Mouse (Mus musculus) lung, postnatal 4 days (tissue): ENCODE data around the gene Ccdc92b.
"Not testable (repeated sequence)": the region's sequence is repeated elsewhere in the genome, so short reads cannot be mapped to it uniquely, and the experiment has no call there.

ENCODE experiments used
- DNase-seq, 2 experiments: peaks; one replicate each; pipeline ENCODE4 v3.0.0; 2021

The Ccdc92b gene

GRCm38 (mm10) chr11:74619201-74619955 is at the start of gene Ccdc92b:
TSS of gene Ccdc92b (plus strand) at chr11:74619605.
- DNase-seq, result peak; percentile 82 to 89

GRCm38 (mm10) chr11:74569735-74570134 is 49.7 kb upstream of the Ccdc92b start:
- peak in 1 of 2 experiments; percentile 61 for DNase-seq

- DNase-seq, result peak; percentile 77 to 85
Measured at GRCm38 (mm10) chr11:74572459-74573061, 46.8 kb upstream of the Ccdc92b start.

- DNase-seq, result no peak
Measured at GRCm38 (mm10) chr11:74574768-74575434, 44.5 kb upstream of the Ccdc92b start.

- DNase-seq, result peak; percentile 59 to 65
Measured at GRCm38 (mm10) chr11:74575940-74576339, 43.5 kb upstream of the Ccdc92b start.

GRCm38 (mm10) chr11:74577068-74577467 is 42.3 kb upstream of the Ccdc92b start:
- DNase-seq, result peak in 1 of 2 experiments; percentile 28

- not testable (repeated sequence) for DNase-seq
Measured at GRCm38 (mm10) chr11:74581333-74581732, 38.1 kb upstream of the Ccdc92b start.

- DNase-seq, result no peak
Measured at GRCm38 (mm10) chr11:74582464-74582863, 36.9 kb upstream of the Ccdc92b start.

GRCm38 (mm10) chr11:74583824-74584349 is 35.5 kb upstream of the Ccdc92b start:
- DNase-seq, result no peak

- peak in 1 of 2 experiments; percentile 18 for DNase-seq
Measured at GRCm38 (mm10) chr11:74584946-74585723, 34.3 kb upstream of the Ccdc92b start.

GRCm38 (mm10) chr11:74586401-74586800 is 33.0 kb upstream of the Ccdc92b start:
- DNase-seq, result no peak

- DNase-seq, result no peak
Measured at GRCm38 (mm10) chr11:74589401-74590238, 29.8 kb upstream of the Ccdc92b start.

- DNase-seq, result no peak
Measured at GRCm38 (mm10) chr11:74590239-74590596, 29.2 kb upstream of the Ccdc92b start.

GRCm38 (mm10) chr11:74590691-74591090 is 28.7 kb upstream of the Ccdc92b start:
- DNase-seq, result no peak

- DNase-seq, result peak; percentile 17 to 34
Measured at GRCm38 (mm10) chr11:74592246-74592645, 27.2 kb upstream of the Ccdc92b start.

GRCm38 (mm10) chr11:74597283-74597989 is 22.0 kb upstream of the Ccdc92b start:
- DNase-seq, result no peak

- DNase-seq, result no peak
Measured at GRCm38 (mm10) chr11:74597990-74598337, 21.4 kb upstream of the Ccdc92b start.

GRCm38 (mm10) chr11:74602286-74602685 is 17.1 kb upstream of the Ccdc92b start:
- DNase-seq, result no peak

GRCm38 (mm10) chr11:74610068-74610467 is 9.3 kb upstream of the Ccdc92b start:
- no peak for DNase-seq

- DNase-seq, result no peak
Measured at GRCm38 (mm10) chr11:74610545-74611176, 8.7 kb upstream of the Ccdc92b start, which contains the start of gene Rap1gap2. TSS of gene Rap1gap2 (minus strand) at chr11:74610915.

GRCm38 (mm10) chr11:74611437-74611836 is 8.0 kb upstream of the Ccdc92b start:
- no peak for DNase-seq
